Mouse (Mus musculus) stomach, embryonic 15.5 days (tissue): Measurements from ENCODE around the gene Adamtsl4. TPM values are rescaled to one million over a fixed set of nuclear protein-coding genes. Genes with fewer than 3 reads are reported as not detected.

ENCODE experiments used
- ATAC-seq: fragments of 200-750 bp; cut with Nextera tagmentation; 2 replicates; pipeline ENCODE4 v1.8.0; 2017; ENCODE audit warnings: low read depth, moderate number of reproducible peaks, moderate TSS enrichment; ENCODE audit not compliant: insufficient read depth, low FRiP score
- H3K27ac ChIP-seq: fragments of 300-500 bp; sonication (generic); 2 replicates; pipeline ENCODE4 v1.5.1; 2015; ENCODE audit warnings: mild to moderate bottlenecking, inconsistent platforms
- H3K27me3 ChIP-seq: fragments of 300-500 bp; sonication (generic); replicated peaks from 2 replicates; pipeline ENCODE4 v1.6.1; 2015; ENCODE audit warnings: inconsistent platforms
- H3K36me3 ChIP-seq: fragments of 300-500 bp; sonication (generic); 2 replicates; pipeline ENCODE4 v1.6.1; 2015; ENCODE audit warnings: inconsistent platforms
- H3K4me1 ChIP-seq: fragments of 300-500 bp; sonication (generic); 2 replicates; pipeline ENCODE4 v1.6.1; 2015; ENCODE audit warnings: inconsistent platforms
- H3K4me2 ChIP-seq: fragments of 300-500 bp; sonication (generic); 2 replicates; pipeline ENCODE4 v1.6.1; 2015; ENCODE audit warnings: mild to moderate bottlenecking, inconsistent platforms
- H3K4me3 ChIP-seq: fragments of 300-500 bp; sonication (generic); replicated peaks from 2 replicates; pipeline ENCODE4 v1.5.1; 2015; ENCODE audit warnings: inconsistent platforms
- H3K9ac ChIP-seq: fragments of 300-500 bp; sonication (generic); 2 replicates; pipeline ENCODE4 v1.6.1; 2015; ENCODE audit warnings: inconsistent platforms
- H3K9me3 ChIP-seq: fragments of 300-500 bp; sonication (generic); 2 replicates; pipeline ENCODE4 v1.6.1; 2016; ENCODE audit warnings: inconsistent platforms
- WGBS: fragments of 180-500 bp; shearing (Covaris S2); methylation state at CpG from one replicate; pipeline ENCODE4 v1.1.7; 2015; 5-methylcytosine and 5-hydroxymethylcytosine counted together
- microRNA-seq: library from miRNA; unstranded; fragments of <30 nt; microRNA quantifications from one replicate; pipeline ENCODE4, GENCODE M21; 2016
- polyA plus RNA-seq: library from polyadenylated mRNA; unstranded; fragments of >200 nt; fragmentation: Nextera tagmentation; extraction: Ambion mirVana; gene quantifications from 2 replicates; pipeline ENCODE4 v1.2.1, GENCODE M21; 2015

Gene Adamtsl4
- polyA plus RNA-seq, 1 experiment from 2014 or later: 7.3 TPM

- Histone ChIP-seq H3K27me3 (no peaks in the 10 kb centered on the region), H3K27ac (no peak overlapping the region), H3K9me3 (no peaks in the 10 kb centered on the region), H3K4me1 (no peaks in the 10 kb centered on the region), H3K9ac (no peak overlapping the region), H3K36me3 (peaks cover 10% of the 10 kb centered on the region; the same call in 1 of the 2 replicates), H3K4me2 (no peak overlapping the region), H3K4me3 (no peak overlapping the region)
- WGBS: 93% methylated on average over 1 of the region's 1 CpGs
- no peak for ATAC-seq
Measured at GRCm38 (mm10) chr3:95639694-95640093, 48.0 kb downstream of the Adamtsl4 start.

- Histone ChIP-seq H3K27me3 (no peaks in the 10 kb centered on the region), H3K4me3 (no peak overlapping the region), H3K4me2 (no peak overlapping the region), H3K9ac (no peak overlapping the region), H3K36me3 (peaks cover 17% of the 10 kb centered on the region; the same call in 1 of the 2 replicates), H3K9me3 (no peaks in the 10 kb centered on the region), H3K4me1 (no peaks in the 10 kb centered on the region), H3K27ac (no peak overlapping the region)
- 62% methylated on average over 4 of the region's 4 CpGs for WGBS
- no peak for ATAC-seq
Measured at GRCm38 (mm10) chr3:95636072-95636471, 51.6 kb downstream of the Adamtsl4 start.

GRCm38 (mm10) chr3:95635636-95636035, 52.1 kb downstream of the Adamtsl4 start:
- no peak for ATAC-seq
- H3K4me1 ChIP-seq: no peaks in the 10 kb centered on the region
- H3K4me3 ChIP-seq: no peak overlapping the region
- no peaks in the 10 kb centered on the region for H3K9me3 ChIP-seq
- WGBS: 54% methylated on average over 4 of the region's 4 CpGs
- no peak overlapping the region for H3K9ac ChIP-seq
- H3K27me3 ChIP-seq: no peaks in the 10 kb centered on the region
- no peak overlapping the region for H3K4me2 ChIP-seq
- H3K27ac ChIP-seq: no peak overlapping the region
- H3K36me3 ChIP-seq: peaks cover 21% of the 10 kb centered on the region

- 71% methylated on average over 12 of the region's 12 CpGs for WGBS
- H3K36me3 ChIP-seq: peaks cover 47% of the 10 kb centered on the region
Measured at GRCm38 (mm10) chr3:95632648-95633588, 54.8 kb downstream of the Adamtsl4 start.

GRCm38 (mm10) chr3:95631304-95631703, 56.4 kb downstream of the Adamtsl4 start:
- H3K9ac ChIP-seq: no peak overlapping the region
- H3K36me3 ChIP-seq: peaks cover 59% of the 10 kb centered on the region
- 0 out of 2 replicates have a peak, but pooled peaks cover under 1% of the 10 kb centered on the region for H3K4me1 ChIP-seq
- H3K27ac ChIP-seq: no peak overlapping the region
- no peaks in the 10 kb centered on the region for H3K9me3 ChIP-seq
- H3K27me3 ChIP-seq: no peaks in the 10 kb centered on the region
- H3K4me3 ChIP-seq: no peak overlapping the region
- no peak for ATAC-seq
- 74% methylated on average over 6 of the region's 6 CpGs for WGBS
- H3K4me2 ChIP-seq: no peak overlapping the region

More at GRCm38 (mm10) chr3:95632648-95633588, 54.8 kb downstream of the Adamtsl4 start:
- Histone ChIP-seq H3K4me3 (no peak overlapping the region), H3K9me3 (no peaks in the 10 kb centered on the region), H3K27me3 (no peaks in the 10 kb centered on the region), H3K27ac (0 out of 2 replicates have a peak overlapping the region, but pooled peaks have one; percentile 48), H3K4me1 (no peaks in the 10 kb centered on the region), H3K9ac (no peak overlapping the region), H3K4me2 (no peak overlapping the region)
- ATAC-seq: no peak

- WGBS: 80% methylated on average over 3 of the region's 3 CpGs
Measured at GRCm38 (mm10) chr3:95630856-95631255, 56.9 kb downstream of the Adamtsl4 start.

GRCm38 (mm10) chr3:95629755-95630154, 58.0 kb downstream of the Adamtsl4 start:
- no peaks in the 10 kb centered on the region for H3K9me3 ChIP-seq
- H3K27me3 ChIP-seq: no peaks in the 10 kb centered on the region
- no peak overlapping the region for H3K27ac ChIP-seq
- peaks cover 7% of the 10 kb centered on the region for H3K4me1 ChIP-seq
- H3K36me3 ChIP-seq: peaks cover 49% of the 10 kb centered on the region
- ATAC-seq: no peak
- no peak overlapping the region for H3K9ac ChIP-seq
- no peak overlapping the region for H3K4me2 ChIP-seq
- 81% methylated on average over 4 of the region's 4 CpGs for WGBS
- H3K4me3 ChIP-seq: no peak overlapping the region

More at GRCm38 (mm10) chr3:95630856-95631255, 56.9 kb downstream of the Adamtsl4 start:
- peaks cover 59% of the 10 kb centered on the region for H3K36me3 ChIP-seq
- H3K27me3 ChIP-seq: no peaks in the 10 kb centered on the region
- no peaks in the 10 kb centered on the region for H3K9me3 ChIP-seq
- no peak overlapping the region for H3K27ac ChIP-seq
- H3K9ac ChIP-seq: no peak overlapping the region
- no peak overlapping the region for H3K4me3 ChIP-seq
- H3K4me2 ChIP-seq: no peak overlapping the region
- ATAC-seq: no peak
- H3K4me1 ChIP-seq: peaks cover 5% of the 10 kb centered on the region

- Histone ChIP-seq H3K4me1 (peaks cover 7% of the 10 kb centered on the region), H3K27me3 (no peaks in the 10 kb centered on the region), H3K36me3 (peaks cover 48% of the 10 kb centered on the region), H3K9ac (no peak overlapping the region), H3K9me3 (no peaks in the 10 kb centered on the region), H3K4me3 (no peak overlapping the region), H3K4me2 (no peak overlapping the region), H3K27ac (no peak overlapping the region)
- WGBS: 80% methylated on average over 5 of the region's 5 CpGs
- no peak for ATAC-seq
Measured at GRCm38 (mm10) chr3:95627763-95628162, 60.0 kb downstream of the Adamtsl4 start.

Small RNA genes lying within 50 kb of the gene (microRNA-seq; reads per million reads assigned to microRNA genes)
- gene Mir7014: 0.58 reads per million

Other genes with a start within 250 kb of the Adamtsl4 start
- gene Ctsk, start 188.7 kb downstream of the Adamtsl4 start, polyA plus RNA-seq: 11.7 and 12.2 TPM in 2 replicates
- 32.5 and 33.6 TPM in 2 replicates for gene Ctss, start 161.1 kb downstream of the Adamtsl4 start, polyA plus RNA-seq
- not detected in 2 replicates for gene Hormad1, start 128.2 kb downstream of the Adamtsl4 start, polyA plus RNA-seq
- gene Golph3l, start 99.0 kb downstream of the Adamtsl4 start, polyA plus RNA-seq: 36.5 and 39.0 TPM in 2 replicates
- 65.6 and 71.0 TPM in 2 replicates for gene Ensa, start 62.9 kb downstream of the Adamtsl4 start, polyA plus RNA-seq
- 54.1 and 57.7 TPM in 2 replicates for gene Mcl1, start 29.1 kb downstream of the Adamtsl4 start, polyA plus RNA-seq
- gene Ecm1, start 51.7 kb upstream of the Adamtsl4 start, polyA plus RNA-seq: 18.5 and 42.6 TPM in 2 replicates
- 46.4 and 50.2 TPM in 2 replicates for gene Tars2, start 72.3 kb upstream of the Adamtsl4 start, polyA plus RNA-seq
- 20.5 TPM in 2 replicates for gene Rprd2, start 130.9 kb upstream of the Adamtsl4 start, polyA plus RNA-seq
- 44.0 and 44.7 TPM in 2 replicates for gene Prpf3, start 168.0 kb upstream of the Adamtsl4 start, polyA plus RNA-seq
- gene Mrps21, start 183.6 kb upstream of the Adamtsl4 start, polyA plus RNA-seq: 312 and 324 TPM in 2 replicates
- 5.3 and 5.6 TPM in 2 replicates for gene Ciart, start 194.3 kb upstream of the Adamtsl4 start, polyA plus RNA-seq
- gene BC028528, start 204.1 kb upstream of the Adamtsl4 start, polyA plus RNA-seq: 25.2 and 26.7 TPM in 2 replicates
- gene Aph1a, start 206.1 kb upstream of the Adamtsl4 start, polyA plus RNA-seq: 31.9 and 36.8 TPM in 2 replicates
- 2.8 and 3.0 TPM in 2 replicates for gene Car14, start 216.8 kb upstream of the Adamtsl4 start, polyA plus RNA-seq
- gene Anp32e, start 241.3 kb upstream of the Adamtsl4 start, polyA plus RNA-seq: 159 and 180 TPM in 2 replicates